12 mouse cellular contexts compared by ENCODE assay signal in genomic region chr14:52016625-52017405, GRCm38 (mm10). TPM values are rescaled to one million over a fixed set of nuclear protein-coding genes. Genes with fewer than 3 reads are reported as not detected.
DNase-seq lines count a peak whose midpoint lies in the region; ATAC-seq and TF ChIP-seq lines count a peak whose summit lies in the region.
"Had no signal": no experiment of that assay in that cellular context is flagged by ENCODE, and none has a peak within 500 bp of the region (broad histone marks: within the 10 kb centered on the region; RNA-seq: fewer than 3 reads in every experiment).

No protein-coding gene starts in this region.

- DNase-seq in hindbrain, embryonic 10.5 days (ENCODE audit: low spot score), result no peak
- DNase-seq in hindbrain, embryonic 14.5 days (ENCODE audit: low spot score), result no peak
- DNase-seq in ES-E14 (ENCODE audit: low read depth, low spot score), result no peak
- DNase-seq in embryonic facial prominence, embryonic 10.5 days (ENCODE audit: low spot score), result no peak
- DNase-seq in kidney, postnatal 14 days, result peak; percentile 13
- no peak for DNase-seq in left cerebral cortex, postnatal 25 days (ENCODE audit: low spot score in 2 of 2)
- no peak for DNase-seq in embryo, embryonic 11 days
- DNase-seq: heart, postnatal 14 days; lung, postnatal 14 days; thymus, adult 2 months had no signal

- H3K9ac ChIP-seq in hindbrain, embryonic 14.5 days, result no peak overlapping the region
- peak overlapping the region; percentile 69 for H3K9ac ChIP-seq in ES-E14 (ENCODE audit: insufficient read depth, low read depth, low read length, poor library complexity, severe bottlenecking)

- H3K27me3 ChIP-seq in hindbrain, embryonic 10.5 days (ENCODE audit: insufficient read depth, poor library complexity, severe bottlenecking), result no peaks in the 10 kb centered on the region
- H3K27me3 ChIP-seq in hindbrain, embryonic 14.5 days (ENCODE audit: control insufficient read depth, insufficient read depth, low read length), result no peaks in the 10 kb centered on the region
- no peaks in the 10 kb centered on the region for H3K27me3 ChIP-seq in embryonic facial prominence, embryonic 10.5 days (replicated peaks; ENCODE audit: low read depth, poor library complexity, severe bottlenecking)
- H3K27me3 ChIP-seq: Patski had no signal

- no peaks in the 10 kb centered on the region for H3K9me3 ChIP-seq in hindbrain, embryonic 10.5 days
- no peaks in the 10 kb centered on the region for H3K9me3 ChIP-seq in hindbrain, embryonic 14.5 days (ENCODE audit: control insufficient read depth, low read length)
- H3K9me3 ChIP-seq in ES-E14 (ENCODE audit: control insufficient read depth, insufficient read depth, low read depth, low read length), result no peaks in the 10 kb centered on the region
- no peaks in the 10 kb centered on the region for H3K9me3 ChIP-seq in embryonic facial prominence, embryonic 10.5 days

- ATAC-seq in hindbrain, embryonic 14.5 days (ENCODE audit: low FRiP score), result no peak
- ATAC-seq: Patski had no signal

- peak overlapping the region; percentile 100 for H3K27ac ChIP-seq in hindbrain, embryonic 10.5 days
- H3K27ac ChIP-seq in hindbrain, embryonic 14.5 days, result no peak overlapping the region
- H3K27ac ChIP-seq in ES-E14 (ENCODE audit: insufficient read depth, low read depth, low read length, poor library complexity, severe bottlenecking), result peak overlapping the region; percentile 98
- peak overlapping the region; percentile 99 for H3K27ac ChIP-seq in embryonic facial prominence, embryonic 10.5 days (replicated peaks)

- peaks cover 5% of the 10 kb centered on the region; the same call in 1 of the 2 replicates for H3K36me3 ChIP-seq in hindbrain, embryonic 10.5 days
- no peaks in the 10 kb centered on the region for H3K36me3 ChIP-seq in hindbrain, embryonic 14.5 days (replicated peaks; ENCODE audit: control insufficient read depth, insufficient read depth)
- H3K36me3 ChIP-seq in ES-E14 (ENCODE audit: control insufficient read depth, insufficient read depth, low read length, poor library complexity, severe bottlenecking), result peaks cover 2% of the 10 kb centered on the region; the same call in 1 of the 2 replicates
- peaks cover 5% of the 10 kb centered on the region; the same call in 1 of the 2 replicates for H3K36me3 ChIP-seq in embryonic facial prominence, embryonic 10.5 days (replicated peaks)

- no peak overlapping the region for H3K4me2 ChIP-seq in hindbrain, embryonic 14.5 days (replicated peaks)

- in situ Hi-C loops in ES-E14 (cut with MboI; ENCODE audit: low sequenced_read_pairs in 2 of 2, unreplicated experiment in 2 of 2), result loop anchor here in 1 of 2 experiments (25.0 kb wide), 1 partner anchor 105 kb away; the partner anchor contains the start of genes Ndrg2, Rnase13 and Tppp2

- intact Hi-C loops in left cerebral cortex, postnatal 25 days (cut with DNase I), result loop anchor here (10.0 kb wide), 1 partner anchor 932 kb away; no protein-coding TSS in a partner anchor

- H3K4me1 ChIP-seq in hindbrain, embryonic 10.5 days (replicated peaks), result peaks cover 83% of the 10 kb centered on the region
- H3K4me1 ChIP-seq in hindbrain, embryonic 14.5 days (replicated peaks; ENCODE audit: control insufficient read depth, insufficient read depth, low read length), result peaks cover 54% of the 10 kb centered on the region
- peaks cover 7 to 14% of the 10 kb centered on the region in 2 experiments for H3K4me1 ChIP-seq in ES-E14 (ENCODE audit: control insufficient read depth in 2 of 2, insufficient read depth in 2 of 2, low read length in 2 of 2, poor library complexity in 1 of 2)
- H3K4me1 ChIP-seq in embryonic facial prominence, embryonic 10.5 days, result peaks cover 75% of the 10 kb centered on the region

- WGBS in hindbrain, embryonic 10.5 days, result 73% methylated on average over 13 of the region's 13 CpGs
- WGBS in hindbrain, embryonic 14.5 days, result 74% methylated on average over 13 of the region's 13 CpGs
- 77% methylated on average over 13 of the region's 13 CpGs for WGBS in embryonic facial prominence, embryonic 10.5 days

- peak overlapping the region; percentile 20; the same call in 1 of the 2 replicates for H3K4me3 ChIP-seq in hindbrain, embryonic 10.5 days
- H3K4me3 ChIP-seq in hindbrain, embryonic 14.5 days (replicated peaks; ENCODE audit: low read length), result no peak overlapping the region
- H3K4me3 ChIP-seq in ES-E14 (ENCODE audit: insufficient read depth in 1 of 2, low read depth in 1 of 2, low read length in 2 of 2, poor library complexity in 1 of 2, severe bottlenecking in 1 of 2), result peak overlapping the region; percentile 53 to 73
- H3K4me3 ChIP-seq in embryonic facial prominence, embryonic 10.5 days, result peak overlapping the region; percentile 23

TF ChIP-seq in ES-E14, 5 proteins besides CTCF, POLR2A, EP300 and RAD21:
- no peak for TF ChIP-seq ZNF384 (IDR thresholded peaks at IDR 0.05; ENCODE audit: low read depth, low read length)
- TF ChIP-seq CHD2 (IDR thresholded peaks at IDR 0.05; ENCODE audit: low read depth, low read length), result no peak

RNA-seq across cellular contexts. Expression of gene Tmem253, which starts 1.4 kb away (rescaled TPM):
- polyA plus RNA-seq in hindbrain, embryonic 10.5 days (2016; fragmentation: Nextera tagmentation; extraction: Ambion mirVana), result 0.80 and 1.0 TPM in 2 replicates
- 0.29 and 0.37 TPM in 2 replicates for polyA plus RNA-seq in hindbrain, embryonic 14.5 days (2014; fragmentation: Nextera tagmentation; extraction: Ambion mirVana)
- 3.6 and 7.7 TPM in 2 replicates for total RNA-seq in ES-E14 (2012; rRNA removed)
- 0.65 and 0.72 TPM in 2 replicates for polyA plus RNA-seq in embryonic facial prominence, embryonic 10.5 days (2016; fragmentation: Nextera tagmentation; extraction: Ambion mirVana)
- under 1 TPM in 1 of 2 experiments, not detected in 1; 0.60 TPM for total RNA-seq in left cerebral cortex, postnatal 25 days (2021)

RNA-seq across cellular contexts. Expression of gene Zfp219, which starts 3.7 kb away (rescaled TPM):
- polyA plus RNA-seq in hindbrain, embryonic 10.5 days (2016; fragmentation: Nextera tagmentation; extraction: Ambion mirVana), result 74.3 and 83.6 TPM in 2 replicates
- 26.4 and 28.7 TPM in 2 replicates for polyA plus RNA-seq in hindbrain, embryonic 14.5 days (2014; fragmentation: Nextera tagmentation; extraction: Ambion mirVana)
- total RNA-seq in ES-E14 (2012; rRNA removed), result 59.5 and 98.0 TPM in 2 replicates
- 57.5 and 63.2 TPM in 2 replicates for polyA plus RNA-seq in embryonic facial prominence, embryonic 10.5 days (2016; fragmentation: Nextera tagmentation; extraction: Ambion mirVana)
- 10 to 100 TPM; 32.0 to 36.3 TPM for total RNA-seq in left cerebral cortex, postnatal 25 days (2021)

RNA-seq across cellular contexts. Expression of gene Olfr221, which starts 25.4 kb away (rescaled TPM):
- not detected in 2 replicates for polyA plus RNA-seq in hindbrain, embryonic 10.5 days (2016; fragmentation: Nextera tagmentation; extraction: Ambion mirVana)
- polyA plus RNA-seq in hindbrain, embryonic 14.5 days (2014; fragmentation: Nextera tagmentation; extraction: Ambion mirVana), result not detected in 2 replicates
- not detected in 2 replicates for total RNA-seq in ES-E14 (2012; rRNA removed)
- not detected in 2 replicates for polyA plus RNA-seq in embryonic facial prominence, embryonic 10.5 days (2016; fragmentation: Nextera tagmentation; extraction: Ambion mirVana)
- total RNA-seq in left cerebral cortex, postnatal 25 days (2021), result not detected
- total RNA-seq: heart, postnatal 14 days; left cerebral cortex, adult 8-10 months had no signal
- polyA plus RNA-seq: Patski; thymus, adult 2 months had no signal

RNA-seq across cellular contexts. Expression of gene Arhgef40, which starts 32.3 kb away (rescaled TPM):
- 100 and 106 TPM in 2 replicates for polyA plus RNA-seq in hindbrain, embryonic 10.5 days (2016; fragmentation: Nextera tagmentation; extraction: Ambion mirVana)
- 67.2 and 68.8 TPM in 2 replicates for polyA plus RNA-seq in hindbrain, embryonic 14.5 days (2014; fragmentation: Nextera tagmentation; extraction: Ambion mirVana)
- 10.1 and 14.0 TPM in 2 replicates for total RNA-seq in ES-E14 (2012; rRNA removed)
- polyA plus RNA-seq in embryonic facial prominence, embryonic 10.5 days (2016; fragmentation: Nextera tagmentation; extraction: Ambion mirVana), result 151 and 163 TPM in 2 replicates
- total RNA-seq in left cerebral cortex, postnatal 25 days (2021), result 10 to 100 TPM; 26.3 to 28.5 TPM
